Mouse (Mus musculus) myocyte (in vitro differentiated cells): ENCODE results near the gene Fkbp8.

Experiments used
- POLR2A ChIP-seq: IDR thresholded peaks from one replicate; pipeline ENCODE4 v1.6.1; 2011; ENCODE audit warnings: low read depth, mild to moderate bottlenecking, control low read depth, moderate library complexity; ENCODE audit not compliant: insufficient read length
- USF1 ChIP-seq: IDR thresholded peaks from one replicate; pipeline ENCODE4 v1.6.1; 2011; ENCODE audit warnings: low read depth, mild to moderate bottlenecking, control low read depth, moderate library complexity

- TF ChIP-seq POLR2A (no peak), USF1 (no peak)
Measured at GRCm38 (mm10) chr8:70513441-70513840, 14.1 kb upstream of the Fkbp8 start.
